Mouse (Mus musculus): ENCODE results near the gene Icam5.

DNA sequence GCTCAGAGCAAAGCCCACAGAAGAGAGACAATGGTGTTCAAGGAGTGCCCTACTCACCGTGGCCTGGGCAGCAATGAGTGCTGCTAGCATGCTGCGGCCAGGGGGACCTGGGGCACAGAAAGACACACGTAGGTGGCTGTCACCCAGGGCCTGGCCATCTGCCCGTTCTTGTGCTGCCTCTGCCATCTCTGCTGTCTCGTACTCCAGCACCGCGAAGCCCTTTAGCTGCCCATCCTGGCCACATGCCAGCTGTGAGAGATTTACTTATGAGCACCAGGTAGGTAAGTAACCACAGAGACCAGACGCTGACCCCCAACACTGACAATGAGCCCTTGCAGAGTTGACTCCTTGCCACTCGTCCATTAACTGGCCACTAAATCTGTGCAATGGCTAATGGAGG, 49.3 kb downstream of the Icam5 start:
- TF ChIP-seq POLR2A (IDR thresholded peaks at IDR 0.05; ENCODE audit: insufficient read length, low read depth) (no peak), MYOG (IDR thresholded peaks at IDR 0.05; ENCODE audit: control insufficient read depth in 1 of 3, insufficient read depth in 1 of 3, insufficient read length in 2 of 3, low read depth in 2 of 3) (no peak), MAX (IDR thresholded peaks at IDR 0.05; ENCODE audit: low read depth) (no peak), POLR2AphosphoS2 (IDR thresholded peaks at IDR 0.05; ENCODE audit: insufficient read length, low read depth) (no peak), E2F4 (IDR thresholded peaks at IDR 0.05; ENCODE audit: insufficient read depth) (no peak), MYOD1 (IDR thresholded peaks at IDR 0.05; ENCODE audit: control insufficient read depth in 1 of 3, insufficient read length in 2 of 3, low read depth in 2 of 3) (no peak), TCF12 (IDR thresholded peaks at IDR 0.05; ENCODE audit: insufficient read depth, poor library complexity, severe bottlenecking) (no peak), TCF3 (IDR thresholded peaks at IDR 0.05; ENCODE audit: insufficient read length, low read depth) (no peak)

Measured in myocyte (in vitro differentiated cells).